Mouse (Mus musculus) hindbrain, embryonic 14.5 days (tissue): ENCODE results near the gene Gm21317. TPM values are rescaled to one million over a fixed set of nuclear protein-coding genes. Genes with fewer than 3 reads are reported as not detected.
"Not testable (repeated sequence)": the region's sequence is repeated elsewhere in the genome, so short reads cannot be mapped to it uniquely, and the experiment has no call there.

ENCODE experiments used
- ATAC-seq: fragments of 200-750 bp; cut with Nextera tagmentation; 2 replicates; pipeline ENCODE4 v1.8.0; 2017; ENCODE audit warnings: moderate number of reproducible peaks, mild to moderate bottlenecking, moderate TSS enrichment, moderate library complexity; ENCODE audit not compliant: low FRiP score
- DNase-seq: peaks from one replicate; pipeline ENCODE4 v3.0.0-alpha.2; 2015; ENCODE audit warnings: low spot score
- H3K27ac ChIP-seq: fragments of 300-500 bp; sonication (generic); 2 replicates; pipeline ENCODE4 v1.5.1; 2014; ENCODE audit warnings: mild to moderate bottlenecking, moderate library complexity
- H3K27me3 ChIP-seq: fragments of 300-500 bp; sonication (generic); 2 replicates; pipeline ENCODE4 v1.6.1; 2014; ENCODE audit warnings: mild to moderate bottlenecking, low read length, mixed read lengths; ENCODE audit not compliant: control insufficient read depth, insufficient read depth
- H3K36me3 ChIP-seq: fragments of 300-500 bp; sonication (generic); replicated peaks from 2 replicates; pipeline ENCODE4 v1.6.1; 2014; ENCODE audit not compliant: control insufficient read depth, insufficient read depth
- H3K4me1 ChIP-seq: fragments of 300-500 bp; sonication (generic); replicated peaks from 2 replicates; pipeline ENCODE4 v1.6.1; 2014; ENCODE audit warnings: antibody characterized with exemption, low read length, mixed read lengths; ENCODE audit not compliant: control insufficient read depth, insufficient read depth
- H3K4me2 ChIP-seq: fragments of 300-500 bp; sonication (generic); replicated peaks from 2 replicates; pipeline ENCODE4 v1.6.1; 2014; ENCODE audit warnings: mild to moderate bottlenecking, moderate library complexity
- H3K4me3 ChIP-seq: fragments of 300-500 bp; sonication (generic); replicated peaks from 2 replicates; pipeline ENCODE4 v1.5.1; 2014; ENCODE audit warnings: mild to moderate bottlenecking, low read length
- H3K9ac ChIP-seq: fragments of 300-500 bp; sonication (generic); 2 replicates; pipeline ENCODE4 v1.6.1; 2014
- H3K9me3 ChIP-seq: fragments of 300-500 bp; sonication (generic); 2 replicates; pipeline ENCODE4 v1.6.1; 2016; ENCODE audit warnings: low read length; ENCODE audit not compliant: control insufficient read depth
- WGBS: fragments of 180-500 bp; shearing (Covaris S2); extraction: QIAGEN DNeasy Blood & Tissue Kit; methylation state at CpG from one replicate; pipeline ENCODE4 v1.1.7; 2014; 5-methylcytosine and 5-hydroxymethylcytosine counted together
- polyA plus RNA-seq: library from polyadenylated mRNA; unstranded; fragments of >200 nt; fragmentation: Nextera tagmentation; extraction: Ambion mirVana; gene quantifications from 2 replicates; pipeline ENCODE4 v1.2.1, GENCODE M21; 2014

Gene Gm21317
- not detected in 2 replicates for polyA plus RNA-seq

GRCm38 (mm10) chrY:82224927-82225326 is at the start of gene Gm21317:
Gene Gm21317, plus strand, starts transcription at chrY:82225227.
- not testable (repeated sequence) for H3K27ac ChIP-seq, H3K4me2 ChIP-seq, H3K9ac ChIP-seq, DNase-seq, ATAC-seq, H3K4me1 ChIP-seq, H3K9me3 ChIP-seq, H3K4me3 ChIP-seq, H3K27me3 ChIP-seq, H3K36me3 ChIP-seq
- no CpG with 5 or more reads among the region's 6 CpGs for WGBS
